Mouse (Mus musculus): Measurements from ENCODE around the gene Erbb3. TPM values are rescaled to one million over a fixed set of nuclear protein-coding genes. Genes with fewer than 3 reads are reported as not detected.

Erbb3 gene
- polyA plus RNA-seq, 1 experiment from 2014 or later = 14.8 TPM

GRCm38 (mm10) chr10:128544151-128544657 lies 45.2 kb downstream of the Erbb3 start:
- no peak overlapping the region for H3K4me3 ChIP-seq
- H3K4me1 ChIP-seq = peaks cover 9% of the 10 kb centered on the region
- H3K9ac ChIP-seq = 0 out of 2 replicates have a peak overlapping the region, but pooled peaks have one; percentile 6
- H3K36me3 ChIP-seq = peaks cover 45% of the 10 kb centered on the region
- ATAC-seq (ENCODE audit: insufficient number of reproducible peaks, insufficient read depth, low FRiP score, low TSS enrichment, low read depth) = no peak
- WGBS = 98% methylated on average over 15 of the region's 15 CpGs
- H3K9me3 ChIP-seq = no peaks in the 10 kb centered on the region
- no peak overlapping the region for H3K27ac ChIP-seq
- no peak overlapping the region for H3K4me2 ChIP-seq
- no peaks in the 10 kb centered on the region for H3K27me3 ChIP-seq

GRCm38 (mm10) chr10:128543100-128543499 lies 46.4 kb downstream of the Erbb3 start:
- Histone ChIP-seq H3K9me3 (no peaks in the 10 kb centered on the region), H3K4me3 (no peak overlapping the region), H3K27ac (no peak overlapping the region), H3K4me2 (no peak overlapping the region), H3K4me1 (peaks cover 9% of the 10 kb centered on the region), H3K36me3 (peaks cover 45% of the 10 kb centered on the region), H3K9ac (no peak overlapping the region), H3K27me3 (no peaks in the 10 kb centered on the region)
- no peak for ATAC-seq (ENCODE audit: insufficient number of reproducible peaks, insufficient read depth, low FRiP score, low TSS enrichment, low read depth)
- WGBS = 74% methylated on average over 2 of the region's 2 CpGs

- no peak overlapping the region for H3K9ac ChIP-seq
- peaks cover 10% of the 10 kb centered on the region; the same call in 1 of the 2 replicates for H3K4me1 ChIP-seq
- no peak overlapping the region for H3K4me2 ChIP-seq
- H3K36me3 ChIP-seq = peaks cover 22% of the 10 kb centered on the region
- H3K27me3 ChIP-seq = no peaks in the 10 kb centered on the region
- H3K27ac ChIP-seq = no peak overlapping the region
- no peak for ATAC-seq (ENCODE audit: insufficient number of reproducible peaks, insufficient read depth, low FRiP score, low TSS enrichment, low read depth)
- H3K9me3 ChIP-seq = no peaks in the 10 kb centered on the region
- H3K4me3 ChIP-seq = no peak overlapping the region
- 76% methylated on average over 1 of the region's 1 CpGs for WGBS
These were observed 51.0 kb downstream of the Erbb3 start for GRCm38 (mm10) chr10:128538340-128538870.

- WGBS = 15% methylated on average over 18 of the region's 18 CpGs
These were observed 53.0 kb downstream of the Erbb3 start for GRCm38 (mm10) chr10:128536266-128536940.

GRCm38 (mm10) chr10:128535624-128536265 lies 53.7 kb downstream of the Erbb3 start:
- Histone ChIP-seq H3K4me1 (peaks cover 10% of the 10 kb centered on the region; the same call in 1 of the 2 replicates), H3K27me3 (no peaks in the 10 kb centered on the region), H3K4me3 (peak overlapping the region; percentile 23), H3K36me3 (no peaks in the 10 kb centered on the region), H3K4me2 (peak overlapping the region; percentile 54), H3K27ac (peak overlapping the region; percentile 74), H3K9ac (0 out of 2 replicates have a peak overlapping the region, but pooled peaks have one; percentile 44), H3K9me3 (no peaks in the 10 kb centered on the region)
- WGBS = 67% methylated on average over 4 of the region's 4 CpGs
- no peak for ATAC-seq (ENCODE audit: insufficient number of reproducible peaks, insufficient read depth, low FRiP score, low TSS enrichment, low read depth)

More at GRCm38 (mm10) chr10:128536266-128536940, 53.0 kb downstream of the Erbb3 start:
- H3K4me3 ChIP-seq = peak overlapping the region; percentile 23
- 0 out of 2 replicates have a peak overlapping the region, but pooled peaks have one; percentile 44 for H3K9ac ChIP-seq
- no peaks in the 10 kb centered on the region for H3K27me3 ChIP-seq
- H3K9me3 ChIP-seq = no peaks in the 10 kb centered on the region
- peak; percentile 68 for ATAC-seq (ENCODE audit: insufficient number of reproducible peaks, insufficient read depth, low FRiP score, low TSS enrichment, low read depth)
- peaks cover 10% of the 10 kb centered on the region; the same call in 1 of the 2 replicates for H3K4me1 ChIP-seq
- peak overlapping the region; percentile 54 for H3K4me2 ChIP-seq
- H3K27ac ChIP-seq = peak overlapping the region; percentile 74
- H3K36me3 ChIP-seq = peaks cover 5% of the 10 kb centered on the region; the same call in 1 of the 2 replicates

GRCm38 (mm10) chr10:128535206-128535605 lies 54.2 kb downstream of the Erbb3 start:
- 85% methylated on average over 2 of the region's 2 CpGs for WGBS
- no peak for ATAC-seq (ENCODE audit: insufficient number of reproducible peaks, insufficient read depth, low FRiP score, low TSS enrichment, low read depth)
- Histone ChIP-seq H3K27me3 (no peaks in the 10 kb centered on the region), H3K4me2 (no peak overlapping the region), H3K4me1 (peaks cover 10% of the 10 kb centered on the region; the same call in 1 of the 2 replicates), H3K36me3 (no peaks in the 10 kb centered on the region), H3K4me3 (no peak overlapping the region), H3K27ac (no peak overlapping the region), H3K9ac (no peak overlapping the region), H3K9me3 (no peaks in the 10 kb centered on the region)

- Histone ChIP-seq H3K27ac (peak overlapping the region; percentile 84), H3K27me3 (peaks cover 28% of the 10 kb centered on the region), H3K9ac (peak overlapping the region; percentile 62), H3K4me2 (peak overlapping the region; percentile 98), H3K9me3 (no peaks in the 10 kb centered on the region), H3K36me3 (peaks cover 8% of the 10 kb centered on the region; the same call in 1 of the 2 replicates), H3K4me1 (peaks cover 19% of the 10 kb centered on the region), H3K4me3 (peak overlapping the region; percentile 86)
- ATAC-seq (ENCODE audit: insufficient number of reproducible peaks, insufficient read depth, low FRiP score, low TSS enrichment, low read depth) = no peak
- WGBS = 31% methylated on average over 28 of the region's 28 CpGs
These were observed 62.8 kb downstream of the Erbb3 start for GRCm38 (mm10) chr10:128526366-128527356.

- H3K4me3 ChIP-seq = peak within 1 kb of the TSS; percentile 86
- ATAC-seq (ENCODE audit: insufficient number of reproducible peaks, insufficient read depth, low FRiP score, low TSS enrichment, low read depth) = peak; percentile 95
These were observed 63.7 kb downstream of the Erbb3 start, which contains the start of gene Esyt1 for GRCm38 (mm10) chr10:128525671-128526308. Gene Esyt1, minus strand, starts transcription at chr10:128525871.

GRCm38 (mm10) chr10:128524732-128525662 lies 64.5 kb downstream of the Erbb3 start:
- peak overlapping the region; percentile 84 for H3K27ac ChIP-seq
- peaks cover 24% of the 10 kb centered on the region for H3K36me3 ChIP-seq
- peaks cover 28% of the 10 kb centered on the region for H3K27me3 ChIP-seq
- no peaks in the 10 kb centered on the region for H3K9me3 ChIP-seq
- H3K4me1 ChIP-seq = peaks cover 19% of the 10 kb centered on the region
- H3K9ac ChIP-seq = peak overlapping the region; percentile 82
- peak overlapping the region; percentile 86 for H3K4me3 ChIP-seq
- peak; percentile 40 for ATAC-seq (ENCODE audit: insufficient number of reproducible peaks, insufficient read depth, low FRiP score, low TSS enrichment, low read depth)
- peak overlapping the region; percentile 98 for H3K4me2 ChIP-seq
- under 1% methylated on average over 58 of the region's 58 CpGs for WGBS

More at GRCm38 (mm10) chr10:128525671-128526308, 63.7 kb downstream of the Erbb3 start, which contains the start of gene Esyt1:
- Histone ChIP-seq H3K4me1 (peaks cover 19% of the 10 kb centered on the region), H3K27ac (peak within 1 kb of the TSS; percentile 84), H3K4me2 (peak within 1 kb of the TSS; percentile 98), H3K9ac (peak within 1 kb of the TSS; percentile 82), H3K27me3 (peaks cover 28% of the 10 kb centered on the region), H3K36me3 (peaks cover 16% of the 10 kb centered on the region), H3K9me3 (no peaks in the 10 kb centered on the region)
- 0% methylated on average over 37 of the region's 37 CpGs for WGBS

Data from embryonic facial prominence, embryonic 13.5 days (tissue).